Mouse (Mus musculus) hindbrain, postnatal 0 days (tissue): Measurements from ENCODE around the gene Kcnb1. TPM values are rescaled to one million over a fixed set of nuclear protein-coding genes. Genes with fewer than 3 reads are reported as not detected.

ENCODE experiments used
- ATAC-seq: fragments of 200-750 bp; cut with Nextera tagmentation; 2 replicates; pipeline ENCODE4 v1.8.0; 2017; ENCODE audit warnings: mild to moderate bottlenecking, moderate TSS enrichment, moderate library complexity
- DNase-seq: peaks from one replicate; pipeline ENCODE4 v3.0.0-alpha.2; 2015; ENCODE audit warnings: low spot score
- H3K27ac ChIP-seq: fragments of 300-500 bp; sonication (generic); 2 replicates; pipeline ENCODE4 v1.5.1; 2014; ENCODE audit warnings: mild to moderate bottlenecking
- H3K27me3 ChIP-seq: fragments of 300-500 bp; sonication (generic); 2 replicates; pipeline ENCODE4 v1.6.1; 2014; ENCODE audit warnings: low read length, mixed read lengths; ENCODE audit not compliant: insufficient read depth
- H3K36me3 ChIP-seq: fragments of 300-500 bp; sonication (generic); 2 replicates; pipeline ENCODE4 v1.6.1; 2014; ENCODE audit warnings: low read length, mixed read lengths; ENCODE audit not compliant: insufficient read depth
- H3K4me1 ChIP-seq: fragments of 300-500 bp; sonication (generic); 2 replicates; pipeline ENCODE4 v1.6.1; 2014; ENCODE audit warnings: antibody characterized with exemption, low read length, mixed read lengths; ENCODE audit not compliant: insufficient read depth
- H3K4me2 ChIP-seq: fragments of 300-500 bp; sonication (generic); 2 replicates; pipeline ENCODE4 v1.6.1; 2014; ENCODE audit warnings: low read depth, mild to moderate bottlenecking, low read length, moderate library complexity, mixed read lengths
- H3K4me3 ChIP-seq: fragments of 300-500 bp; sonication (generic); 2 replicates; pipeline ENCODE4 v1.5.1; 2014; ENCODE audit warnings: low read length
- H3K9ac ChIP-seq: fragments of 300-500 bp; sonication (generic); replicated peaks from 2 replicates; pipeline ENCODE4 v1.6.1; 2014; ENCODE audit warnings: mild to moderate bottlenecking, low read length, moderate library complexity, mixed read lengths
- H3K9me3 ChIP-seq: fragments of 300-500 bp; sonication (generic); 2 replicates; pipeline ENCODE4 v1.6.1; 2016; ENCODE audit warnings: low read length, mixed read lengths
- CTCF ChIP-seq: IDR thresholded peaks from 2 replicates; pipeline ENCODE4 v1.5.1; 2016; ENCODE audit warnings: antibody characterized with exemption, control low read depth, low read depth
- WGBS: fragments of 180-500 bp; shearing (Covaris S2); extraction: QIAGEN DNeasy Blood & Tissue Kit; methylation state at CpG from one replicate; pipeline ENCODE4 v1.1.7; 2014; 5-methylcytosine and 5-hydroxymethylcytosine counted together
- polyA plus RNA-seq: library from polyadenylated mRNA; unstranded; fragments of >200 nt; fragmentation: Nextera tagmentation; extraction: Ambion mirVana; gene quantifications from 2 replicates; pipeline ENCODE4 v1.2.1, GENCODE M21; 2015
- total RNA-seq: library from RNA; depleted of rRNA; stranded (reverse); fragments of >200 nt; gene quantifications from 2 replicates; pipeline ENCODE4 v1.2.3, GENCODE M21; 2014

The Kcnb1 gene
- total and polyA plus RNA-seq, 2 experiments from 2014 or later = 5.1 to 21.5 TPM

DNA sequence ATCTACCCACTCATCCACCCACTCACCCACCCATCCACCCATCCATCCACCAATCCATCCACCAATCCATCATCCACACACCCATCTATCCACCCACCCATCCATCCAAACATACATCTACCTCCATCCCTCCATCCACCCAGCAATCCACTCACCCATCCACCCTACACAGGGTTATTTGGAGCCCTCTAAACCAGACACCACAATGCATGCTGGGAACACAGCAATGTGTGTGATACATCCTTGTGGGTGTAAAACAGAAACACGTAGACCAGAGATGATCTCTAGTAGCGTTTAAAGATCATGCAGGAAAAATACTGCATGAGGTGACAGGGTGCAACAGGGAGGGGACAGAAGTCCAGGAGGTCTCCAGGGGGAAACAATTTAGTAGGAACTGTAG, 4.5 kb downstream of the Kcnb1 start:
- Histone ChIP-seq H3K4me1 (peaks cover 1% of the 10 kb centered on the region; the same call in 1 of the 2 replicates), H3K4me3 (no peak overlapping the region), H3K27me3 (0 out of 2 replicates have a peak, but pooled peaks cover 5% of the 10 kb centered on the region), H3K9me3 (no peaks in the 10 kb centered on the region), H3K27ac (no peak overlapping the region), H3K9ac (no peak overlapping the region), H3K4me2 (no peak overlapping the region), H3K36me3 (no peaks in the 10 kb centered on the region)
- ATAC-seq = no peak
- WGBS = 88% methylated on average over 2 of the region's 2 CpGs
- TF ChIP-seq CTCF = no peak
- no peak for DNase-seq

DNA sequence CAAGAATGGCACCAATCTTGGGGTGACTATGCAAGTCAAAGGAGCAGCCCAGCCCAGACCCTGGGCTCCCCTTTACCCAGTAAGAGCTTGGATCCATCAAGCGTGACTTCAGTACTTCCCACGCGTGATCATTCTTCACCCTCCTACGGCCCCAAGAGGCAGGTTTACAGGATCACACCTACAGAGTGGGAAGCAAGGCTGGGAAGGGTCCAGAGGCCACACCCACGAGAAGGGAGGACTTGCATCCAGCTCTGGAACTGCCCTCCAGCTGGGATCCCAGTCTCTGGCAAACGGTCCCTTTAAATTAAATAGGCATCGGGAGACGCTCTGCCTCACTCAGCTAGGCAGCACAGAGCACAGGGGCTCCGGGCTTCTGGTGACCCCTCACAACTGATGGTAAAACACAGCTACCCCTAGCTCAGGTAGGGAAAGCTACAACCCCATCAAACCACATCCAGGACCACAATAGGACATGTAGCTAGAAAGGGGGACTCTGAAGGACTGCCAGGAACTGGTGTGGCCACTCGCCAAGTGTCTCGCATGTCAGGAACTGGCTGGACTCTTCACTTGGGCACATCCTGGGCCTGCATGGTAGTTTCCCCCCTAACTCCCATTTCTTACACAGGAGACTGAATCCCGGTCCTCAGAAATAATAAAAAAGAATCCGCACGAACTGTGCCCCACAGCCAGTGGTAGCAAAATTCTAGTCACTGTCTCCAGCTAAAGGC, 8.1 kb downstream of the Kcnb1 start:
- no peak for TF ChIP-seq CTCF
- Histone ChIP-seq H3K4me1 (no peaks in the 10 kb centered on the region), H3K27me3 (no peaks in the 10 kb centered on the region), H3K4me3 (no peak overlapping the region), H3K4me2 (no peak overlapping the region), H3K9ac (no peak overlapping the region), H3K36me3 (no peaks in the 10 kb centered on the region), H3K27ac (no peak overlapping the region), H3K9me3 (no peaks in the 10 kb centered on the region)
- WGBS = 80% methylated on average over 14 of the region's 14 CpGs
- ATAC-seq = no peak
- no peak for DNase-seq

DNA sequence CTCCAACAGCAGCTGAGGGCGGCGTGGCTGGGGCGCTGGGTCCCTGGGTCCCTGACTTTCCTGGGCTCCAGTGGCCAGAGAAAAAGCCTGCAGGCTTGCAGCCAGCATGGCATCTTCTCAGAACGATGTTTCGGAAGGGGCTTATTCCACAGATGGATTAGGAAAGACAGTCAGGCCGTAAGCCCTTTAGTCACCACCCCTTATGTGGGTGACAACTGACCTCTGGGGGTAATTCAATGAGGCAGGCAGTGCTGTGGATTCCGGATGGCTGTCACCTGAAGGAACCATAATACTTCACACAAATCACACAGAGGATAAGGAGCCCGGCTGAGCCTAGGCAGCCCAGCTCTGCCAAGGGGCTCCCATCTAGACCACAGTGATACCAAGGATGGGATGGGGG, 8.9 kb downstream of the Kcnb1 start:
- Histone ChIP-seq H3K36me3 (no peaks in the 10 kb centered on the region), H3K9ac (no peak overlapping the region), H3K4me1 (no peaks in the 10 kb centered on the region), H3K27me3 (no peaks in the 10 kb centered on the region), H3K27ac (no peak overlapping the region), H3K4me3 (no peak overlapping the region), H3K9me3 (no peaks in the 10 kb centered on the region), H3K4me2 (no peak overlapping the region)
- DNase-seq = no peak
- 82% methylated on average over 8 of the region's 8 CpGs for WGBS
- no peak for ATAC-seq
- TF ChIP-seq CTCF = no peak

DNA sequence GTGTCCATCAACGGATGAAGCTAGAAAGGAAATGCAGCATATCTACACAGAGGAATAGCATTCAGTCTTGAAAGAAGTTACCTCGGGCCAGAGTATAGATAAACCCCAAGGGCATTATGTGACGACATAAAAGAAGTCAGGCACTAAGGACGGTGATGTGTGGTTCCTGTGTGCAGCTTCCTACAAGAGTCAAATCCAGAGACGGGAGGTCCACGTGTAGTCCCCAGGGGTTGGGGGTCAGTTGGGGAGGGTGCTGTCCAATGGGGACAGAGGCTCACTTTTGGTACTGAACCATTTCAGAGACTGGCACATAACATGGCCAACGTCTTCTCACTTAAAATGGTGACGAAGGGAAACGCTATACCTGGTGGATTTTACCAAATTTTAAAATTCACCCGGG, 10.7 kb downstream of the Kcnb1 start:
- no peak for TF ChIP-seq CTCF
- H3K4me2 ChIP-seq = no peak overlapping the region
- H3K9ac ChIP-seq = no peak overlapping the region
- 90% methylated on average over 10 of the region's 10 CpGs for WGBS
- DNase-seq = no peak
- ATAC-seq = no peak
- H3K36me3 ChIP-seq = no peaks in the 10 kb centered on the region
- H3K4me3 ChIP-seq = no peak overlapping the region
- no peak overlapping the region for H3K27ac ChIP-seq
- H3K4me1 ChIP-seq = no peaks in the 10 kb centered on the region
- no peaks in the 10 kb centered on the region for H3K27me3 ChIP-seq
- H3K9me3 ChIP-seq = no peaks in the 10 kb centered on the region

DNA sequence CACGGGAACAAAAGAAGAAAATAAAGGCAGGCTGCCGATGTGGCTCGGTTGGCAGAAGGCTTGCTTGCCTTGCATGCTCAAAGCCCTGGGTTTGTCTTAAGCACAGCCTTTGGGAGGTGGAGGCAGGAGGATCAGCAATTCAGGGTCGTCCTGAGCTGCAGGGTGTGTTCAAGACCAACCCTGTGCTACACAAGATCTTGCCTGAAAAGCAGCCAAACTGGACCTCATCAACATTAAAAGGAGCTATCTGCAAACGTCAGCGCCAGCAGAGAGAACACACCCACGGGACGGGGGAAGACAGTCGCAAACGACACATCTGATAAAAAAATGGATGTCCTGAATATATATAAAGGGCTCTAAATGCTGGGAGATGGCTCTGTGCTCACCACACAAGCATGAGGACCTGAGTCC, 12.7 kb downstream of the Kcnb1 start:
- Histone ChIP-seq H3K27me3 (no peaks in the 10 kb centered on the region), H3K4me1 (no peaks in the 10 kb centered on the region), H3K9me3 (no peaks in the 10 kb centered on the region), H3K27ac (no peak overlapping the region), H3K9ac (no peak overlapping the region), H3K4me2 (no peak overlapping the region), H3K36me3 (no peaks in the 10 kb centered on the region), H3K4me3 (no peak overlapping the region)
- no peak for ATAC-seq
- TF ChIP-seq CTCF = no peak
- 72% methylated on average over 10 of the region's 10 CpGs for WGBS
- no peak for DNase-seq

DNA sequence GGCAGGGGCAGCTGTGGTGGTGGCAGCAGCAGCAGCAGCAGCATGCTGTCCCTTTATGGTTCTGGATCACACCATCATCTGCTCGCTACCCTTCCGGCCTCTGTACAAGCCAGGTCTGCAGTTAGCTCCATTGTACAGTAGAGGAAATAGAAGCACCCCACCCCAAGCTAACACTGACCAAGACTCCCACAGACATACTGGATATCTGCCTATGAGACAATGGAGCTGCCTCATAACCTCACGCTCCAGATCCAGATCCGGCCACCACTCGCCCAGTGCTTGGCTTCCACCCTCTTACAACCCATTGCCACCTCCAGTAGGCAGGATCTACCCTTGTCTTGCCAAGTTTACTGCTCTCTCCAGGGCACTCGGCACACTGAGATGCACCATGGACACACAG, 14.7 kb downstream of the Kcnb1 start:
- ATAC-seq = no peak

More for the DNA sequence above, 14.7 kb downstream of the Kcnb1 start:
- no peak for TF ChIP-seq CTCF
- Histone ChIP-seq H3K9ac (no peak overlapping the region), H3K4me2 (no peak overlapping the region), H3K9me3 (no peaks in the 10 kb centered on the region), H3K27me3 (no peaks in the 10 kb centered on the region), H3K4me3 (no peak overlapping the region), H3K27ac (no peak overlapping the region), H3K4me1 (no peaks in the 10 kb centered on the region), H3K36me3 (no peaks in the 10 kb centered on the region)
- no peak for DNase-seq
- 85% methylated on average over 6 of the region's 6 CpGs for WGBS
